Mouse (Mus musculus): ENCODE results near the gene Sox18.

GRCm38 (mm10) chr2:181696801-181697420 is 25.5 kb upstream of the Sox18 start:
- TF ChIP-seq CTCF (IDR thresholded peaks at IDR 0.05; ENCODE audit: low read depth) (no peak), EP300 (IDR thresholded peaks at IDR 0.05; ENCODE audit: low read depth) (no peak)
